Mouse (Mus musculus): ENCODE results near the gene Inafm1. TPM values are rescaled to one million over a fixed set of nuclear protein-coding genes. Genes with fewer than 3 reads are reported as not detected.

The Inafm1 gene
- total and polyA plus RNA-seq, 3 experiments = 50.7 to 87.6 TPM; not detected in 1

DNA sequence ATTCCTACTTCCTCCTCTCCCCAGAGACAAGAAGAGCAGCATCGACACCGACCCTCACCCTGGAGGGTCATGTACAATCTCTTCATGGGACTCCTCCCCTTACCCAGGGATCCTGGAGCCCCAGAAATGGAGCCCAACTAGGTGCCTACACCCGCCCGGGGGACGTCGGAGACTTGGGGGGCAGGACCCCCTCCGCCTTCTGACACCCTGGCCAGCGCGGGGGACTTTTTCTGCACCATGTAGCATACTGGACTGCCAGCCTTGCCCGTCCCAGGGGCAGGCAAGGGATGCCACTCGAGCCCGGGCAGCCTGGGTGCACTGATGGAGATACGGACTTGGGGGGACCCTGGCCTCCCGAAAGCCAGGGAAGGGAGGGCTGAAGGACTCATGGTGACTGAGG, 43.7 kb upstream of the Inafm1 start:
- no peak for DNase-seq (ENCODE audit: low read depth, low spot score)
- H3K36me3 ChIP-seq (ENCODE audit: control insufficient read depth in 1 of 2, insufficient read depth in 2 of 2, low read length in 2 of 2) = peaks cover 0 to 3% of the 10 kb centered on the region in 2 experiments; a peak in 2 of 4 replicates
- H3K9ac ChIP-seq (ENCODE audit: control insufficient read depth, low read depth, low read length, poor library complexity, severe bottlenecking) = no peak overlapping the region
- H3K27me3 ChIP-seq (ENCODE audit: control insufficient read depth in 1 of 2, insufficient read depth in 2 of 2, low read length in 2 of 2) = no peaks in the 10 kb centered on the region
- H3K79me2 ChIP-seq (ENCODE audit: control insufficient read depth, insufficient read depth, low read length, poor library complexity) = peaks cover 5% of the 10 kb centered on the region; the same call in 1 of the 2 replicates
- no peak for TF ChIP-seq JUND (IDR thresholded peaks at IDR 0.05; ENCODE audit: low read depth, low read length)
- no peak for TF ChIP-seq CHD2 (IDR thresholded peaks at IDR 0.05; ENCODE audit: low read length)
- TF ChIP-seq MAX (IDR thresholded peaks at IDR 0.05; ENCODE audit: low read length) = no peak
- TF ChIP-seq GABPA (IDR thresholded peaks at IDR 0.05; ENCODE audit: low read depth, low read length) = no peak
- TF ChIP-seq RCOR1 (IDR thresholded peaks at IDR 0.05; ENCODE audit: low read depth, low read length) = no peak
- no peak for TF ChIP-seq SMC3 (IDR thresholded peaks at IDR 0.05; ENCODE audit: low read depth, low read length)
- TF ChIP-seq TBP (IDR thresholded peaks at IDR 0.05; ENCODE audit: low read depth, low read length) = no peak
- no peak for TF ChIP-seq CHD1 (IDR thresholded peaks at IDR 0.05; ENCODE audit: low read depth, low read length)
- TF ChIP-seq MEF2A (IDR thresholded peaks at IDR 0.05; ENCODE audit: extremely low read depth, insufficient replicate concordance, low read depth, low read length, poor library complexity, severe bottlenecking) = no peak
- no peak for TF ChIP-seq HCFC1 (IDR thresholded peaks at IDR 0.05; ENCODE audit: low read depth, low read length)
- no peak for TF ChIP-seq ZNF384 (IDR thresholded peaks at IDR 0.05; ENCODE audit: low read depth, low read length)
- TF ChIP-seq KAT2A (conservative IDR thresholded peaks at IDR 0.05; ENCODE audit: low read depth, low read length) = no peak
- no peak for TF ChIP-seq MXI1 (IDR thresholded peaks at IDR 0.05; ENCODE audit: low read depth, low read length)
- no peak for TF ChIP-seq USF1 (IDR thresholded peaks at IDR 0.05; ENCODE audit: low read depth, low read length)
- no peak for TF ChIP-seq ZKSCAN1 (IDR thresholded peaks at IDR 0.05; ENCODE audit: low read depth, low read length)
- no peak for TF ChIP-seq POLR2A (IDR thresholded peaks at IDR 0.05; ENCODE audit: control insufficient read depth in 1 of 2, insufficient read depth in 1 of 2, low read depth in 1 of 2, low read length in 2 of 2, poor library complexity in 1 of 2)
- TF ChIP-seq ZMIZ1 (IDR thresholded peaks at IDR 0.05; ENCODE audit: low read depth, low read length) = no peak
- no peak for TF ChIP-seq CTCF (IDR thresholded peaks at IDR 0.05 in 2 of 3, conservative IDR thresholded peaks at IDR 0.05 in 1 of 3; ENCODE audit: control insufficient read depth in 1 of 3, insufficient read depth in 1 of 3, low read depth in 2 of 3, low read length in 3 of 3, poor library complexity in 1 of 3, severe bottlenecking in 1 of 3)
- no peak for TF ChIP-seq NELFE (IDR thresholded peaks at IDR 0.05; ENCODE audit: low read depth, low read length)
- TF ChIP-seq USF2 (IDR thresholded peaks at IDR 0.05; ENCODE audit: borderline replicate concordance in 1 of 2, insufficient read depth in 1 of 2, low read depth in 1 of 2, low read length in 2 of 2) = no peak
- peaks cover 4 to 11% of the 10 kb centered on the region in 2 experiments; a peak in 3 of 4 replicates for H3K4me1 ChIP-seq (ENCODE audit: control insufficient read depth in 1 of 2, insufficient read depth in 2 of 2, low read length in 2 of 2)
- H3K9me3 ChIP-seq (replicated peaks; ENCODE audit: insufficient read depth, low read length) = no peaks in the 10 kb centered on the region
- H3K27ac ChIP-seq (ENCODE audit: control insufficient read depth, low read depth, low read length) = no peak overlapping the region
- no peak overlapping the region for H3K4me3 ChIP-seq (ENCODE audit: control insufficient read depth in 1 of 2, insufficient read depth in 1 of 2, low read depth in 2 of 2, low read length in 2 of 2)

- no peak overlapping the region for H3K27ac ChIP-seq (ENCODE audit: control insufficient read depth, low read depth, low read length)
- TF ChIP-seq ZMIZ1 (IDR thresholded peaks at IDR 0.05; ENCODE audit: low read depth, low read length) (no peak), MXI1 (IDR thresholded peaks at IDR 0.05; ENCODE audit: low read depth, low read length) (no peak), POLR2AphosphoS2 (IDR thresholded peaks at IDR 0.05; ENCODE audit: low read length) (no peak), UBTF (IDR thresholded peaks at IDR 0.05; ENCODE audit: borderline replicate concordance, insufficient read depth, low read depth, low read length) (no peak), ZNF384 (IDR thresholded peaks at IDR 0.05; ENCODE audit: low read depth, low read length) (no peak), ELF1 (IDR thresholded peaks at IDR 0.05; ENCODE audit: low read depth, low read length) (no peak), NRF1 (IDR thresholded peaks at IDR 0.05; ENCODE audit: insufficient read depth, low read depth, low read length, poor library complexity, severe bottlenecking) (no peak)
- H3K4me1 ChIP-seq (ENCODE audit: control insufficient read depth in 1 of 2, insufficient read depth in 2 of 2, low read length in 2 of 2) = peaks cover 4 to 11% of the 10 kb centered on the region in 2 experiments; a peak in 3 of 4 replicates
Measured at GRCm38 (mm10) chr7:16315222-16315759, 41.9 kb upstream of the Inafm1 start.

More at GRCm38 (mm10) chr7:16315222-16315759, 41.9 kb upstream of the Inafm1 start:
- DNase-seq (ENCODE audit: low read depth, low spot score) = no peak
- Histone ChIP-seq H3K9ac (ENCODE audit: control insufficient read depth, low read depth, low read length, poor library complexity, severe bottlenecking) (no peak overlapping the region), H3K4me3 (ENCODE audit: control insufficient read depth in 1 of 2, insufficient read depth in 1 of 2, low read depth in 2 of 2, low read length in 2 of 2) (no peak overlapping the region), H3K27me3 (ENCODE audit: control insufficient read depth in 1 of 2, insufficient read depth in 2 of 2, low read length in 2 of 2) (no peaks in the 10 kb centered on the region), H3K36me3 (ENCODE audit: control insufficient read depth in 1 of 2, insufficient read depth in 2 of 2, low read length in 2 of 2) (peaks cover 0 to 3% of the 10 kb centered on the region in 2 experiments; a peak in 2 of 4 replicates), H3K79me2 (ENCODE audit: control insufficient read depth, insufficient read depth, low read length, poor library complexity) (peaks cover 14% of the 10 kb centered on the region), H3K9me3 (replicated peaks; ENCODE audit: insufficient read depth, low read length) (no peaks in the 10 kb centered on the region)

All from MEL (cell line).